Mouse (Mus musculus): ENCODE results near the gene Mast1.

- TF ChIP-seq E2F4 (IDR thresholded peaks at IDR 0.05; ENCODE audit: insufficient read depth) (no peak), POLR2A (IDR thresholded peaks at IDR 0.05; ENCODE audit: insufficient read length, low read depth) (no peak), MAX (IDR thresholded peaks at IDR 0.05; ENCODE audit: low read depth) (no peak)
Observed at GRCm38 (mm10) chr8:84921596-84921995, 15.6 kb downstream of the Mast1 start.
